20 mouse cellular contexts compared by ENCODE assay signal in the genomic region with DNA sequence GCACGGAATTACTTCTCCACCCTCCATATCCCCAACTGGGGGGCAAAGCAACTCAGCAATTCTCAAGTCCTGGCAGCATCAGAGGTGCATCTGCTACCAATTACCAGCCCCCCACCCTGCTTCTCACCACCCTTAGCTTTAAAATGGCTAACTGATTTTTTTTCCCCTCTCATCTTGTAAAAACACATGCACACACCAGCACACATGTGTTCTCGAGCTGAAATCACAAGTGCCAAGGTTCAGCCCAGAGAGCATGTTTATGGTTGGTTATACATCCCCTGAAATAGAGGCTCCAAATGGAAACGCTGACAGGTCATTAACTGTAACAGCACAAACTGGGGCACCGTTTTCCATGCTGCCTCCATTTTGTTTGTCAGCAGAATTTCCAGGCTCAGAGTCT.
DNase-seq lines count a peak whose midpoint lies in the region; ATAC-seq lines count a peak whose summit lies in the region.
"Had no signal": no experiment of that assay in that cellular context is flagged by ENCODE, and none has a peak within 500 bp of the region (broad histone marks: within the 10 kb centered on the region; RNA-seq: fewer than 3 reads in every experiment).

No protein-coding gene starts in this region.

- no peak overlapping the region for H3K9ac ChIP-seq in embryonic facial prominence, embryonic 11.5 days (replicated peaks; ENCODE audit: low read length)
- no peak overlapping the region for H3K9ac ChIP-seq in neural tube, embryonic 13.5 days
- no peak overlapping the region for H3K9ac ChIP-seq in limb, embryonic 11.5 days (ENCODE audit: low read length)
- H3K9ac ChIP-seq in limb, embryonic 15.5 days: no peak overlapping the region
- H3K9ac ChIP-seq in midbrain, embryonic 14.5 days (replicated peaks; ENCODE audit: low read length): no peak overlapping the region
- H3K9ac ChIP-seq: forebrain, embryonic 15.5 days; heart, embryonic 13.5 days had no signal

- 30% methylated on average over 4 of the region's 4 CpGs for WGBS in embryonic facial prominence, embryonic 11.5 days
- 47% methylated on average over 4 of the region's 4 CpGs for WGBS in embryonic facial prominence, embryonic 10.5 days
- 46% methylated on average over 4 of the region's 4 CpGs for WGBS in neural tube, embryonic 13.5 days
- 11% methylated on average over 4 of the region's 4 CpGs for WGBS in limb, embryonic 11.5 days
- 27% methylated on average over 4 of the region's 4 CpGs for WGBS in limb, embryonic 15.5 days
- WGBS in midbrain, embryonic 14.5 days: 65% methylated on average over 4 of the region's 4 CpGs

- peaks cover 4% of the 10 kb centered on the region for H3K4me1 ChIP-seq in embryonic facial prominence, embryonic 11.5 days (ENCODE audit: control insufficient read depth, insufficient read depth, low read length)
- peaks cover 56% of the 10 kb centered on the region for H3K4me1 ChIP-seq in embryonic facial prominence, embryonic 10.5 days
- peaks cover 17% of the 10 kb centered on the region for H3K4me1 ChIP-seq in neural tube, embryonic 13.5 days (replicated peaks)
- peaks cover 24% of the 10 kb centered on the region for H3K4me1 ChIP-seq in limb, embryonic 11.5 days (ENCODE audit: control insufficient read depth, insufficient read depth, low read length)
- peaks cover 32% of the 10 kb centered on the region for H3K4me1 ChIP-seq in limb, embryonic 15.5 days
- H3K4me1 ChIP-seq in midbrain, embryonic 14.5 days (ENCODE audit: control insufficient read depth, insufficient read depth, low read length): peaks cover 10% of the 10 kb centered on the region

- no peaks in the 10 kb centered on the region for H3K36me3 ChIP-seq in embryonic facial prominence, embryonic 11.5 days (replicated peaks; ENCODE audit: control insufficient read depth, insufficient read depth, low read depth, low read length)
- no peaks in the 10 kb centered on the region for H3K36me3 ChIP-seq in embryonic facial prominence, embryonic 10.5 days (replicated peaks)
- no peaks in the 10 kb centered on the region for H3K36me3 ChIP-seq in neural tube, embryonic 13.5 days
- no peaks in the 10 kb centered on the region for H3K36me3 ChIP-seq in limb, embryonic 11.5 days (ENCODE audit: control insufficient read depth, insufficient read depth, low read length)
- no peaks in the 10 kb centered on the region for H3K36me3 ChIP-seq in limb, embryonic 15.5 days
- no peaks in the 10 kb centered on the region for H3K36me3 ChIP-seq in midbrain, embryonic 14.5 days (ENCODE audit: control insufficient read depth, insufficient read depth, low read length)
- H3K36me3 ChIP-seq: forebrain, embryonic 15.5 days; G1E; heart, embryonic 13.5 days had no signal

- ATAC-seq in embryonic facial prominence, embryonic 11.5 days (replicated peaks; ENCODE audit: insufficient number of reproducible peaks, low FRiP score, low TSS enrichment, low read depth): no peak
- ATAC-seq in neural tube, embryonic 13.5 days (ENCODE audit: low read depth): no peak
- peak; percentile 46; the same call in 1 of the 2 replicates for ATAC-seq in limb, embryonic 11.5 days (ENCODE audit: insufficient number of reproducible peaks, low FRiP score, low TSS enrichment, low read depth)
- ATAC-seq in limb, embryonic 15.5 days (ENCODE audit: insufficient number of reproducible peaks, low FRiP score, low TSS enrichment, low read depth): no peak
- ATAC-seq in midbrain, embryonic 14.5 days (ENCODE audit: low FRiP score, low TSS enrichment): no peak
- ATAC-seq: CD4-positive, CD25-positive, alpha-beta regulatory T cell, adult 4 months; forebrain, embryonic 15.5 days; hindbrain, postnatal 0 days had no signal

- no peaks in the 10 kb centered on the region; the same call in 1 of the 2 replicates for H3K27me3 ChIP-seq in embryonic facial prominence, embryonic 11.5 days (ENCODE audit: control insufficient read depth, insufficient read depth, low read length)
- peaks cover 50% of the 10 kb centered on the region for H3K27me3 ChIP-seq in embryonic facial prominence, embryonic 10.5 days (replicated peaks; ENCODE audit: low read depth, poor library complexity, severe bottlenecking)
- H3K27me3 ChIP-seq in neural tube, embryonic 13.5 days: no peaks in the 10 kb centered on the region
- H3K27me3 ChIP-seq in limb, embryonic 11.5 days (ENCODE audit: control insufficient read depth, insufficient read depth, low read length): no peaks in the 10 kb centered on the region
- peaks cover 7% of the 10 kb centered on the region; the same call in 1 of the 2 replicates for H3K27me3 ChIP-seq in limb, embryonic 15.5 days
- H3K27me3 ChIP-seq in midbrain, embryonic 14.5 days (ENCODE audit: control insufficient read depth, insufficient read depth, low read length): no peaks in the 10 kb centered on the region
- H3K27me3 ChIP-seq: heart, embryonic 13.5 days had no signal

- H3K4me3 ChIP-seq in embryonic facial prominence, embryonic 11.5 days (ENCODE audit: low read depth, low read length): no peak overlapping the region
- no peak overlapping the region for H3K4me3 ChIP-seq in embryonic facial prominence, embryonic 10.5 days
- no peak overlapping the region for H3K4me3 ChIP-seq in neural tube, embryonic 13.5 days
- H3K4me3 ChIP-seq in limb, embryonic 11.5 days (ENCODE audit: low read depth, low read length): no peak overlapping the region
- H3K4me3 ChIP-seq in limb, embryonic 15.5 days: no peak overlapping the region
- H3K4me3 ChIP-seq in midbrain, embryonic 14.5 days (replicated peaks; ENCODE audit: low read depth, low read length): no peak overlapping the region
- H3K4me3 ChIP-seq: forebrain, embryonic 15.5 days; heart, embryonic 13.5 days had no signal

- no peak overlapping the region for H3K27ac ChIP-seq in embryonic facial prominence, embryonic 11.5 days (replicated peaks; ENCODE audit: low read depth, low read length)
- no peak overlapping the region for H3K27ac ChIP-seq in embryonic facial prominence, embryonic 10.5 days (replicated peaks)
- 0 out of 2 replicates have a peak overlapping the region, but pooled peaks have one; percentile 33 for H3K27ac ChIP-seq in neural tube, embryonic 13.5 days (replicated peaks)
- no peak overlapping the region for H3K27ac ChIP-seq in limb, embryonic 11.5 days (replicated peaks; ENCODE audit: low read depth, low read length)
- H3K27ac ChIP-seq in limb, embryonic 15.5 days: peak overlapping the region; percentile 47; the same call in 1 of the 2 replicates
- no peak overlapping the region for H3K27ac ChIP-seq in midbrain, embryonic 14.5 days (replicated peaks; ENCODE audit: low read depth, low read length)
- H3K27ac ChIP-seq: forebrain, embryonic 15.5 days; heart, embryonic 13.5 days; hindbrain, postnatal 0 days had no signal

- H3K9me3 ChIP-seq in embryonic facial prominence, embryonic 11.5 days (replicated peaks; ENCODE audit: control insufficient read depth, low read length): no peaks in the 10 kb centered on the region
- H3K9me3 ChIP-seq in embryonic facial prominence, embryonic 10.5 days: no peaks in the 10 kb centered on the region
- no peaks in the 10 kb centered on the region for H3K9me3 ChIP-seq in neural tube, embryonic 13.5 days
- no peaks in the 10 kb centered on the region for H3K9me3 ChIP-seq in limb, embryonic 11.5 days (ENCODE audit: control insufficient read depth, low read length)
- H3K9me3 ChIP-seq in limb, embryonic 15.5 days: no peaks in the 10 kb centered on the region
- no peaks in the 10 kb centered on the region for H3K9me3 ChIP-seq in midbrain, embryonic 14.5 days (ENCODE audit: control insufficient read depth, low read length)
- H3K9me3 ChIP-seq: forebrain, embryonic 15.5 days; G1E; heart, embryonic 13.5 days had no signal

- DNase-seq in embryonic facial prominence, embryonic 11.5 days (ENCODE audit: low spot score): peak; percentile 40
- no peak for DNase-seq in embryonic facial prominence, embryonic 10.5 days (ENCODE audit: low spot score)
- DNase-seq in neural tube, embryonic 10.5 days (ENCODE audit: extremely low spot score, low spot score): no peak
- DNase-seq in limb, embryonic 11.5 days (ENCODE audit: low spot score): no peak
- DNase-seq in midbrain, embryonic 14.5 days: no peak
- DNase-seq in kidney, postnatal 10 days: no peak
- DNase-seq: adrenal gland, postnatal 10 days; B cell, adult 2 months; cerebellum, adult 11 months; cerebellum, adult 8-10 months; cerebellum, postnatal 14 days; gastrocnemius, postnatal 14 days; heart, postnatal 36 days had no signal

- H3K4me2 ChIP-seq in embryonic facial prominence, embryonic 11.5 days (ENCODE audit: low read depth, low read length): no peak overlapping the region
- no peak overlapping the region for H3K4me2 ChIP-seq in neural tube, embryonic 13.5 days
- H3K4me2 ChIP-seq in limb, embryonic 11.5 days (ENCODE audit: low read depth, severe bottlenecking): no peak overlapping the region
- no peak overlapping the region for H3K4me2 ChIP-seq in limb, embryonic 15.5 days
- H3K4me2 ChIP-seq in midbrain, embryonic 14.5 days (ENCODE audit: low read length): no peak overlapping the region
- H3K4me2 ChIP-seq: forebrain, embryonic 15.5 days; heart, embryonic 13.5 days had no signal

Comparison
In these comparisons a context has a peak if more than half of its experiments do, and no peak if none do; other contexts are left out.
1. H3K27ac ChIP-seq: peak in neural tube, embryonic 13.5 days (single experiment) and limb, embryonic 15.5 days (single experiment); none in embryonic facial prominence, embryonic 11.5 days (single experiment), embryonic facial prominence, embryonic 10.5 days (single experiment), limb, embryonic 11.5 days (single experiment) and midbrain, embryonic 14.5 days (single experiment).